Mouse (Mus musculus) midbrain, embryonic 13.5 days (tissue): ENCODE measurements around the gene Prdx1. TPM values are rescaled to one million over a fixed set of nuclear protein-coding genes. Genes with fewer than 3 reads are reported as not detected.

Experiments
- ATAC-seq: fragments of 200-750 bp; cut with Nextera tagmentation; 2 replicates; pipeline ENCODE4 v1.8.0; 2017; ENCODE audit warnings: mild to moderate bottlenecking, moderate TSS enrichment, moderate library complexity
- H3K27ac ChIP-seq: fragments of 300-500 bp; sonication (generic); 2 replicates; pipeline ENCODE4 v1.5.1; 2015; ENCODE audit warnings: inconsistent platforms, mild to moderate bottlenecking, moderate library complexity
- H3K27me3 ChIP-seq: fragments of 300-500 bp; sonication (generic); 2 replicates; pipeline ENCODE4 v1.6.1; 2015; ENCODE audit warnings: mild to moderate bottlenecking, inconsistent platforms
- H3K36me3 ChIP-seq: fragments of 300-500 bp; sonication (generic); 2 replicates; pipeline ENCODE4 v1.6.1; 2015; ENCODE audit warnings: mild to moderate bottlenecking, inconsistent platforms
- H3K4me1 ChIP-seq: fragments of 300-500 bp; sonication (generic); replicated peaks from 2 replicates; pipeline ENCODE4 v1.6.1; 2015; ENCODE audit warnings: inconsistent platforms
- H3K4me2 ChIP-seq: fragments of 300-500 bp; sonication (generic); replicated peaks from 2 replicates; pipeline ENCODE4 v1.6.1; 2015; ENCODE audit warnings: moderate library complexity, mild to moderate bottlenecking, inconsistent platforms
- H3K4me3 ChIP-seq: fragments of 300-500 bp; sonication (generic); replicated peaks from 2 replicates; pipeline ENCODE4 v1.5.1; 2015; ENCODE audit warnings: mild to moderate bottlenecking, inconsistent platforms
- H3K9ac ChIP-seq: fragments of 300-500 bp; sonication (generic); replicated peaks from 2 replicates; pipeline ENCODE4 v1.6.1; 2015; ENCODE audit warnings: mild to moderate bottlenecking, inconsistent platforms
- H3K9me3 ChIP-seq: fragments of 300-500 bp; sonication (generic); 2 replicates; pipeline ENCODE4 v1.6.1; 2016; ENCODE audit warnings: mild to moderate bottlenecking, inconsistent platforms
- WGBS: fragments of 180-500 bp; shearing (Covaris S2); methylation state at CpG from one replicate; pipeline ENCODE4 v1.1.7; 2015; 5-methylcytosine and 5-hydroxymethylcytosine counted together
- polyA plus RNA-seq: library from polyadenylated mRNA; unstranded; fragments of >200 nt; fragmentation: Nextera tagmentation; extraction: Ambion mirVana; gene quantifications from 2 replicates; pipeline ENCODE4 v1.2.1, GENCODE M21; 2015

The Prdx1 gene
- polyA plus RNA-seq, 1 experiment from 2014 or later: 516 TPM

- Histone ChIP-seq H3K9me3 (no peaks in the 10 kb centered on the region), H3K4me1 (no peaks in the 10 kb centered on the region), H3K4me3 (no peak overlapping the region), H3K36me3 (no peaks in the 10 kb centered on the region), H3K27me3 (no peaks in the 10 kb centered on the region), H3K9ac (no peak overlapping the region), H3K4me2 (no peak overlapping the region), H3K27ac (no peak overlapping the region)
- 93% methylated on average over 2 of the region's 2 CpGs for WGBS
- ATAC-seq: no peak
These were observed 49.7 kb downstream of the Prdx1 start for GRCm38 (mm10) chr4:116734996-116735395.

DNA sequence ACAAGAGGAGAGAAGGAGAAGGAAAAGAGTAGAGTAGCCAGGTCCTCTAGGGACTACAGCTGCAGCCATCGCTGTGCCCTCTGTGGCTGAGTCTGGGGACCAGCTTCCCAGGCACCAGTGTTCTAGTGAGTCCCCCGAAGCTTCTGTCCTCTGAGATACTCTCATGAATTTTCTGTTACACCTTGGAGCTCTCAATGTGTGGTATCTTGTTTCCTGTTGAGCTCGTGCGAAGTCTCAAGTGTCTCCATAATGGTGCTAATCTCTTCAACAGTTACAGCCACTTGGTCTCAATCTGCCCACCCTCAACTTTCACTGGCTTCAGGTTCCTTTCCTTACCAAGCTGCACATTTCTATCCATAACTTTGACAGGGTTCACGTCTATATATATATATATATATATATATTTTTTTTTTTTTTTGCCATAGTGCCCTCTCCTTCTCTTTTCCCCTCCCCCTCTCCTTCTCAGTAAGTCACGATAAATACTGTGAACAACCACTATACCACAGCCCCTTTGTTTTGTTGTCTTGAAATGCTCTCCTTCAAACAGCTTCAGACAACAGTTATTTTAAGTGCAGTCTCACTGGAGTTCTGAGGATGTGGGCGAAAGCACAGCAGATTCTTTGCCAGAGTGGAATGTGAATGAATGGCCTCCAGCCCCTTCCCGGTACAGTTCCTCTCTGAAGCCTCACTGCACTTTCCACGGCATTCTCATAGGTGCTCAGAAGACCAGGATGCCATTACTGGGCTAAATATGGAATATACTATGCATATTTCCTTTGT lies 53.8 kb downstream of the Prdx1 start:
- ATAC-seq: no peak
- Histone ChIP-seq H3K27me3 (no peaks in the 10 kb centered on the region), H3K4me3 (no peak overlapping the region), H3K9me3 (no peaks in the 10 kb centered on the region), H3K4me2 (no peak overlapping the region), H3K36me3 (no peaks in the 10 kb centered on the region), H3K9ac (no peak overlapping the region), H3K27ac (no peak overlapping the region), H3K4me1 (no peaks in the 10 kb centered on the region)
- 90% methylated on average over 9 of the region's 9 CpGs for WGBS

- Histone ChIP-seq H3K27me3 (no peaks in the 10 kb centered on the region), H3K27ac (no peak overlapping the region), H3K9ac (no peak overlapping the region), H3K9me3 (no peaks in the 10 kb centered on the region), H3K4me1 (no peaks in the 10 kb centered on the region), H3K36me3 (no peaks in the 10 kb centered on the region), H3K4me3 (no peak overlapping the region), H3K4me2 (no peak overlapping the region)
- 84% methylated on average over 2 of the region's 2 CpGs for whole genome bisulfite sequencing
- no peak for ATAC-seq
These were observed 64.4 kb downstream of the Prdx1 start for GRCm38 (mm10) chr4:116749750-116750149.

Other genes with a start within 250 kb of the Prdx1 start
- gene Mast2, start 221.4 kb upstream of the Prdx1 start, polyA plus RNA-seq: 45.0 and 47.0 TPM in 2 replicates
- 14.4 and 15.1 TPM in 2 replicates for gene Ipp, start 178.0 kb upstream of the Prdx1 start, polyA plus RNA-seq
- gene Tmem69, start 129.6 kb upstream of the Prdx1 start, polyA plus RNA-seq: 27.8 and 28.8 TPM in 2 replicates
- gene Gpbp1l1, start 127.9 kb upstream of the Prdx1 start, polyA plus RNA-seq: 22.9 and 24.6 TPM in 2 replicates
- gene Ccdc17, start 88.9 kb upstream of the Prdx1 start, polyA plus RNA-seq: 5.8 and 5.9 TPM in 2 replicates
- 131 and 148 TPM in 2 replicates for gene Nasp, start 57.6 kb upstream of the Prdx1 start, polyA plus RNA-seq
- gene Akr1a1, start 33.9 kb upstream of the Prdx1 start, polyA plus RNA-seq: 613 and 617 TPM in 2 replicates
- gene Mmachc, start 22.9 kb downstream of the Prdx1 start, polyA plus RNA-seq: 29.6 and 29.8 TPM in 2 replicates
- 18.8 and 18.9 TPM in 2 replicates for gene Ccdc163, start 23.0 kb downstream of the Prdx1 start, polyA plus RNA-seq
- 3.7 and 4.1 TPM in 2 replicates for gene Tesk2, start 35.4 kb downstream of the Prdx1 start, polyA plus RNA-seq
- gene Toe1, start 122.1 kb downstream of the Prdx1 start, polyA plus RNA-seq: 30.3 and 33.1 TPM in 2 replicates
- gene Mutyh, start 122.2 kb downstream of the Prdx1 start, polyA plus RNA-seq: 10.2 and 10.6 TPM in 2 replicates
- gene Hpdl, start 136.2 kb downstream of the Prdx1 start, polyA plus RNA-seq: 0.62 and 1.0 TPM in 2 replicates
- gene Zswim5, start 191.8 kb downstream of the Prdx1 start, polyA plus RNA-seq: 9.5 and 9.9 TPM in 2 replicates